Mouse (Mus musculus) urinary bladder, adult 2 months (tissue): ENCODE data around the gene Olfr1449. TPM values are rescaled to one million over a fixed set of nuclear protein-coding genes. Genes with fewer than 3 reads are reported as not detected.
"Not testable (repeated sequence)": the region's sequence is repeated elsewhere in the genome, so short reads cannot be mapped to it uniquely, and the experiment has no call there.

Experiments
- DNase-seq: peaks from one replicate; pipeline ENCODE4 v3.0.0; 2022; ENCODE audit warnings: low spot score
- polyA plus RNA-seq: library from polyadenylated mRNA; depleted of rRNA; stranded (reverse); fragments of >200 nt; gene quantifications from 2 replicates; pipeline ENCODE4 v1.2.3, GENCODE M21; 2012; rRNA removed

Olfr1449 gene
- not detected in 2 replicates for polyA plus RNA-seq

DNA sequence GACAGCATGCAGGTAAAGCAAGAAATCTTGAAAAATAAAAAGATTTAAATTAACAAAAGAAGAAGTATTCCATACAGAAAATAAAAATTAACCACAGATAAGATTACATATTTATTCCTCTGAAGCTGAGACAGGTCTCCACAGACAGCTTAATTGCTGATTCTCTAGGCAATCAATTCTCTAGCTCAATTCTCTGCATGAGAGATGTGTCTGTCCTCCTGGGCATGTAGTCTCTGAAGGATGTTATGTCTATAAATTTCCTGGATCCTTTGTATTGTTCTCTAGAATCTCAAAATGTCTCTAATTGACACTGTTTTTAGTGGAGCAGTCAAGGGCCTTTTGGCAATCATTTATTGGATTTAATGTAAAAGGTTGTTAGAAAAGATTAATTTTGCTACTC is at the start of gene Olfr1449:
Gene Olfr1449, plus strand, starts transcription at position 301 of the 400 bp plus-strand sequence.
- DNase-seq, result no peak

DNA sequence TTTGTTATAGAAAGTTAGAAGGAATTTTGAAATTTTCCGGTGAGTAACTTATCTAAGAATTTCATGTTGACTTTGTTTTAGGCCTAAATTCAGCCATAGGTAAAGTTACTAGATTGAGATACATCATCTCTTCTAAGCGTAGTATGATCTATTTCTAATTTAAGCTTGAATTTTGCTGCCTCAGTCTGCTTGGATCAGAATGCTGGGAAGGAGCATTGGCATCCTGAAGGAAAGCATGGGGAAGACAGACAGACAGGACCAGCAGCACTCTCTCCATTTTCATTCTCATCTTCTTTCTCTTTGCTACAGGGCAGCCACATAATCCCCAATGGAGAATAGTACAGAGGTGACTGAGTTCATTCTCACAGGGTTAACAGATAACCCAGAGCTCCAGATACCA is 47.1 kb upstream of the Olfr1449 start, which contains the start of gene Olfr1445:
Gene Olfr1445, plus strand, starts transcription at position 301 of the 400 bp plus-strand sequence.
- DNase-seq, result no peak

DNA sequence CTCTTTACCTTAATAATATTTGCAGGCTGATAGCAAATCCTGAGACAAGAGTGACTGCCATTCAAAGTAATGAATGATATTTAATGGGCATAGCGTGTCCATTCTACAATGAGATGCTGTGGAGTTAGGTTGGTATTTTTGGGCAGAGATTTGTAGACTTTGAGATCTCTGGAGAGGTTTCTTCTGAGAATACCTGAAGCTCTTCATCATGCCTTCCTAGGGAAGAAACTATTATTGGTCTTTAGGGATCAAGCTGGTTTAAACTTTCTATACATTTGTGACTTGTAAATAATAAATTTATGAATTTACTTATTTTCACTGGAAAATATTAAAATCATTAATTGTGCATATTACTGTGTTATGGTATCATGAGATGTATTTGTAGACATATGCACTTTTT is 37.2 kb upstream of the Olfr1449 start, which contains the start of gene Olfr1446:
Gene Olfr1446, minus strand, starts transcription at position 101 of the 400 bp plus-strand sequence.
- DNase-seq, result no peak

DNA sequence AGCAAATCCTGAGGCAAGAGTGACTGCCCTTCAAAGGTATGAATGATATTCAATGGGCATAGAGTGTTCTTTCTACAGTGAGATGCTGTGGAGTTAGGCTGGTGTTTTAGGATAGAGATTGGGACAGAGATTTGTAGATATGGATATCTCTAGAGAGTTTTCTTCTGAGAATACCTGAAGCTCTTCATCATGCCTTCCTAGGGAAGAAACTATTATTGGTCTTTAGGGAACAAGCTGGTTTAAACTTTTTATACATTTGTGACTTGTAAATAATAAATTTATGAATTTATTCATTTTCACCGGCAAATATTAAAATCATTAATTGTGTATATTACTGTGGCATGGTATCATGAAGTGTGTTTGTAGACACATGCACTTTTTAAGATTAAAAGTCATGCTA is 27.0 kb upstream of the Olfr1449 start, which contains the start of gene Olfr1447:
Gene Olfr1447, minus strand, starts transcription at position 101 of the 400 bp plus-strand sequence.
- DNase-seq, result no peak

DNA sequence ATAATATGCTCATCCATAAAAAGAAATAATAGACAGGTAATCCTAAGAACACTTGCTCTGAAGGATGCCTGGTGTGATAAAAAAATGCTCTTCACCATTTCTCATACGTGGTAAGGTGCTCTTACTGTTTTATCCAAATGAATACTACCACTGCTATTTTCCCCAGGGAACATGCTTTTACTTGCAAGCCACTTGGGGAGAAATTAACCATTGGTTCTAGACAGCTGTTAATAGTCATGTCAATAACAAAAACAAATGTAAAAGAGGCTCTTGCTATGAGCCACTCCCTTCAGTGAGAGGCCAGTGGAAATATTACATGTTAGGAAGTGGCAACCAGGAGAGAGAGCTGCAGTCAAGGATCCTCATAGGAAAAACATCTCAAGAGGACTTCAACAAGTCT is 6.3 kb upstream of the Olfr1449 start, which contains the start of gene Olfr1448:
Gene Olfr1448, minus strand, starts transcription at position 101 of the 400 bp plus-strand sequence.
- no peak for DNase-seq

DNA sequence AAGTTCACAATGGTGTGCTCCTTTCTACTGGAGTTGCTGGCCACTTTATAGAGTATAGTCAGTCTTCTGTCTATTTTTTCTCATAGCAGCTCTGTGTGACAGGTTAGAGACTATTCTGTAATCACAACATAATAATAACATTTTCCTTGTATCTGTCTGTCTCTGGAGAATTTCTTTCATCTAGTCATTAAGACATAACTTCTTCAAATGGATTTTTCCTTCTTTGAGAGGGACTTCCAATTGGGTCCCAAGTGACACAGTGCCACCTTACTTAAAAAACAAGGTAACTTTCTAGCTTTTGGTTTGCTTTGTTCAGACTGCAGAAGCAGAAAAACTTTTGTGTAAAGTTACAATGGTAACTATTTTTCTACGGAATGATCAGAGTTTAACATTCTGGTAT is 19.3 kb downstream of the Olfr1449 start, which contains the start of gene Olfr1450:
Gene Olfr1450, plus strand, starts transcription at position 301 of the 400 bp plus-strand sequence.
- no peak for DNase-seq

DNA sequence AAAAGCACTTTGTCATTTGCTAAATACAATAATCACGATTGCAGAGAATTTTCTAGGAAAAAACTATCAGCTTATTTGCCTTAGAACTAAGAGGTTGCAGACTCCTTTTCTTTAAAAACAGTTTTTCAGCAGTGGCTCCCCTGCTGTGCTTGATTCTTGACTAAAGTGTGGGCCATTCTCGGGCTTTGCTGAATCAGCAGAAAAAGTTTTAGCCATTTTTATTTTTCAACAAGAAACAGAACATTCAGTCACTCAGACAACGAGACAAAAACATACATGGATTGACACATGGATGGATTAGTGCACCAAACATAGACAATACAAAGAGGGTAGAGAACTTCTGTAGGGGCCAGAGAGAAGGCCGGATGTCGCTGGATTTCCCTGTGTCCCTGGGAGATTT is 39.4 kb downstream of the Olfr1449 start:
- DNase-seq, result not testable (repeated sequence)

Other genes starting within 250 kb of the Olfr1449 start
- not detected in 2 replicates for gene Keg1, start 235.1 kb upstream of the Olfr1449 start, polyA plus RNA-seq
- gene Cntf, start 165.2 kb upstream of the Olfr1449 start, polyA plus RNA-seq, result 1.8 and 2.9 TPM in 2 replicates
- 37.0 and 44.0 TPM in 2 replicates for gene Zfp91, start 134.7 kb upstream of the Olfr1449 start, polyA plus RNA-seq
- gene Lpxn, start 134.6 kb upstream of the Olfr1449 start, polyA plus RNA-seq, result 4.3 and 5.1 TPM in 2 replicates
- not detected in 2 replicates for gene Gm5244, start 84.2 kb upstream of the Olfr1449 start, polyA plus RNA-seq
- not detected in 2 replicates for gene Olfr1444, start 73.6 kb upstream of the Olfr1449 start, polyA plus RNA-seq
- not detected in 2 replicates for gene Olfr1445, start 47.0 kb upstream of the Olfr1449 start, polyA plus RNA-seq
- gene Olfr1446, start 37.3 kb upstream of the Olfr1449 start, polyA plus RNA-seq, result not detected in 2 replicates
- not detected in 2 replicates for gene Olfr1447, start 27.1 kb upstream of the Olfr1449 start, polyA plus RNA-seq
- gene Olfr1448, start 6.4 kb upstream of the Olfr1449 start, polyA plus RNA-seq, result not detected in 2 replicates
- gene Olfr1450, start 19.4 kb downstream of the Olfr1449 start, polyA plus RNA-seq, result not detected in 2 replicates
- gene Olfr1451, start 64.2 kb downstream of the Olfr1449 start, polyA plus RNA-seq, result not detected in 2 replicates
- gene Olfr1453, start 97.5 kb downstream of the Olfr1449 start, polyA plus RNA-seq, result not detected in 2 replicates
- gene Olfr1454, start 129.8 kb downstream of the Olfr1449 start, polyA plus RNA-seq, result not detected in 2 replicates
- not detected in 2 replicates for gene Olfr1457, start 167.1 kb downstream of the Olfr1449 start, polyA plus RNA-seq
- gene Olfr1458, start 175.9 kb downstream of the Olfr1449 start, polyA plus RNA-seq, result not detected in 2 replicates
- not detected in 2 replicates for gene Olfr1459, start 218.7 kb downstream of the Olfr1449 start, polyA plus RNA-seq
- not detected in 2 replicates for gene Olfr1461, start 232.2 kb downstream of the Olfr1449 start, polyA plus RNA-seq